Mouse (Mus musculus) natural killer cell, adult 2 months (primary cell): ENCODE results near the gene Cnpy4.

Experiments
- DNase-seq, 2 experiments: peaks; one replicate each; pipeline ENCODE4 v3.0.0; 2022; ENCODE audit warnings: low spot score in 2 of 2

The Cnpy4 gene

DNA sequence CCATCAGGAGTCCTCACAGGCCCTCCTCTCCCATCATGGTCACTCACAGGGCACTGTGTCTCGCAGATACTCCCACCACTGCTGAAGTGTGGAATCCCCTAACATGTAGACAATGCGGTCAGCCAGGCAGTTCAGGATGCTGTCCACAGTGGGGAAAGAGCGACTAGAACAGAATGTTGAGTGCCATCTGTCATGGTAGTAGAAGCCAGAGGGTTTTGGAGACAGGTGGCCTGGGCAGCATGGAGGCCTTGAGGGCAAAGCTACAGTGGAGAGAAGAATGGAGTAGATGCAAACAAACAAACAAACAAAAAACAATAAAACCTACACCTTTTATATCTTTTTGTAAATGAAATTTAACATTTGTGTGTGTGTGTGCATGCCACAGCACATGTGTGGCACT is 14.8 kb downstream of the Cnpy4 start:
- no peak for DNase-seq

DNA sequence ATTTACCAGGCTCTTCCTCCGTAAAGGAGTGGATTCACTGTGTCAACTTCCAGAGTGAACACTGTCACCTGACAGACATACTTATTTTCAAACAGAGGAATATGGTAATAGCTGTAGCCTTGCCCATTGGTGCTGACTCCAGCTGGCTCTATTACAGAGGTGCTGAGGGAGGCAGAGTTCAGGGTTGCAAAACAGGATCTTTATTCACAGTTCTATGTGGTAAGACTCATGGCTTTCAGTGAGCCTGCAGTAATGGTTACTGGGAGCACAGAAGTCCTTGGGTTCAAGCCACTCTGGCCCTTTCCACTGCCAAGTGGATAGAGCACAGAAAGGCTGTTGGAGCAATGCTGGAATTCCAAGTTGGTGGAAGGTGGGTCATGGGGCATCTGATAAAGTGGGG is 20.0 kb downstream of the Cnpy4 start:
- DNase-seq = no peak

DNA sequence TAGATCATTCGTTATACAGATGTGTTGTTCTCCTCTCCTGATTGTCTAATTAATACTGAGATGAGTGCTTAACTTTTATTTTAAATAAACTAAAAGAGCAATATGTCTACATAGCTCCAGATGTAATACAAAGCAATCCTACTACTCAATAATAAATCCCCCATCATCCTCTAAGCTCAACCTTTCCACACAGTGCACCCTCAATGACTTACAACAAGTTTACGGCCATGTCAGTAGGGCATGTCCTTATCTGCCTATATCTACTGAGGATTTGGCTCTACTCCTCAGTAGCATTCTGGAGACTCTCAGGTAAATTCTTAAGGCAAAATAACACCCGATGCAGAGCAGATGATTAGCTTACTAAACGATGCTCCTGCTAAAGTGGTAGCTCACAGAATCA is 20.6 kb downstream of the Cnpy4 start:
- DNase-seq = no peak

DNA sequence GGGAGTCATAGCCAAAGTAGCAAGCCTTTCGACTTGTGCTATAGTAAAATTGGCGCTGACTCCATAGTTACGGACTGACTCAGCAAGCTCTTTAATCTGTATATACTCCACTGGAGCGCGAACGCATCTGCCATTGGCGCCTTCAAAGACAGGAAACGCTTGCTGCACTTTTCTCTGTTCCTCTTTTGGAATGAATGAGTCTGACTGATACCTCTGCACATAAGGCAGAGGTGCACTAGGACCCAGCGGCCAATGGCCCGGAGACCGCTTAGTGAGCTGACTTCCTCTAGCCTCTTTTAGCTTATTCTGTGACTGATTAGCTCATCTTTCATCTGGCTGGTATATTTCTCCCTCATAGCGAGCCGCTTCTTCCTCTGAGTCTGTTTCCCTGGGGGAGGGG is 29.3 kb downstream of the Cnpy4 start:
- DNase-seq = peak in 1 of 2 experiments; percentile 16

DNA sequence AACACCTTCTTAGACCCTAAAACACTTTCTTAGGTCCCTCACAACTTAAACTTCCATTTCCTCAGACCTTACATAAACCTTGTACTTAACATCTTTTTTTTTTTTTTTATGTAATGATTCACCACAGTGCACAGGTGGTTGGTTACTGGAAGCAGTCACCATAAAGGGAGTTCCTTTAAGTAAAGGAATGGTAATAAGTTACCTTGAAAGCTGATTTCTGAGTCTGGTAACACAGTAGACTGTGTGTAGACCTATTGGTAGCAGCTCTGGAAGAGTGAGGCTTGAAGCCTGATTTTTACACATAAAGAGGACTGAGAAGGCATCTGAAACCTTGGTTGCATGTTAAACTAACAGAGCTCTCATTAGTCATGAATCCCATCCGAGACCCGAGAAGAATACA is 32.6 kb downstream of the Cnpy4 start:
- no peak for DNase-seq

DNA sequence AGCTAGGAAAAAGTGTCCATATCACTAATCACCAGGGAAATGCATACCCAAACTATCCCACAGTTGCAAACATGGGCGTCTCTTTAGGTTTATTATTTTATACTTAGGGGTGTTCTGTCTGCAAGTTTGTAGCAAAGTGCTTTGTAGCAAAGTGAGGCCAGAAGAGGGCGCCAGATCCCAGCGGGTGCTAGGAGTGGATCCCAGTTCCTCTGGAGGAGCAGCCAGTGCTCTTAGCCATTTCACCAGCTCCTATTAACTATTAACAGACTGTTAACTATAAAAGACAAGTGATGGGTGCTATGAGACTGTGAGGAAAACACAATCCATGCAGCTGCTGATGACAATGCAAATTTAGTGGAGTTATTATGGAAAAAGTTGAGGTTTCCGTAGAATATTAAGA is 34.8 kb downstream of the Cnpy4 start:
- DNase-seq = peak; percentile 58 to 75

DNA sequence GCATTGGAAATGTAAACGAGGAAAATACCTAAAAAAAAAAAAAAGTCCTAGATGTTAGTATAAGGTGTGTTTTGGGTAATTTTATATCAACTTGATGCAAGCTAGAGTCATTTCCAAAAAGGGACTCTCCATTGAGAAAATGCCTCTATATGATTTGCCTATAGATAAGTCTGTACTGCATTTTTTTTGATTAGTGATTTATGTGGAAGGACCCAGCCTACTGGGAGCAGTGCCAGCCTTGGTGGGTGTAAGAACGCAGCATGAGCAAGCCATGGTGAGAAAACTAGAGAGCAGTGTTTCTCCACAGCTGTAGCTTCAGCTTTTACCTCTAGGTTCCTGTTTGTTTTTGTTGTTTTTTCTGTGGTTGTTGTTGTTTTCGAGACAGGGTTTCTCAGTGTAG is 36.0 kb downstream of the Cnpy4 start:
- DNase-seq = no peak

DNA sequence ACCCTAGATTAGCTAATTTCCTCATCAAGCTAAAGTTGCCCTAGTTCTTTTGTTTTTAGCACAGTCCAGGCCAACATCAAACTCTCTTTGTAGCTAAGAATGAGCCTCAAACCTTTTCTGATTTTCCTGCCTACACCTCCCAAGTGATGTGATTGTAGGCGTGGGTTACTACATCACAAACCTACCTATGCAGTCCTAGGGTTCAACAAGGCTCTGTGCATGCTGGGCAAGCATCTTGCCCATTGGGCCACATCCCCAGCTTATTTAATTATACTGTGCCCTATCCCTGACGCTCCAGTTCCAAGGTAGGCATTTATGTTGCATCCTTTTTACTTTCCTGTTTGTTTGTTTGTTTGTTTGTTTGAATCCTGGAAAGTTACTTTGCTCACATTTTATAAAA is 38.4 kb downstream of the Cnpy4 start, which contains the start of gene Nxpe5:
Nxpe5 (plus strand) TSS at position 199 of the 400 bp plus-strand sequence.
- DNase-seq = no peak

DNA sequence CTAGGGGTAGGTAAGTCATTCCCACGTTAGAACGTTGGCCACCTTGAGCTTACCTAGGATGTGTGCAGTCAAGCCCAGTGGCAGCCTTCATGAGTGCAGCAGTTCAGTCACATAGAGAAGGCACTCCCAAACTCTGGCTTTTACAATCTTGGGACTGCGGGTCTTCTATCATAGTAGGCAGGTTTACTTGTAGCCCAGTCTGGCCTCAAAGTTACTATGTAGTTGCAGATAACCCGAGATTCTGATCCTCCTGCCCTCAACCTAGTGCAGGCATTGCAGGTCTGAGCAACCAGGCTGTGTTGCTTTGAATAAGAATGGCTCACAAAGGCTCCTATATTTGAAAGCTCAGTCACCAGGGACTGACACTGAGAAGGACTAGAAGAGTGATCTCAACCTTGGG is 39.2 kb downstream of the Cnpy4 start:
- DNase-seq = no peak

DNA sequence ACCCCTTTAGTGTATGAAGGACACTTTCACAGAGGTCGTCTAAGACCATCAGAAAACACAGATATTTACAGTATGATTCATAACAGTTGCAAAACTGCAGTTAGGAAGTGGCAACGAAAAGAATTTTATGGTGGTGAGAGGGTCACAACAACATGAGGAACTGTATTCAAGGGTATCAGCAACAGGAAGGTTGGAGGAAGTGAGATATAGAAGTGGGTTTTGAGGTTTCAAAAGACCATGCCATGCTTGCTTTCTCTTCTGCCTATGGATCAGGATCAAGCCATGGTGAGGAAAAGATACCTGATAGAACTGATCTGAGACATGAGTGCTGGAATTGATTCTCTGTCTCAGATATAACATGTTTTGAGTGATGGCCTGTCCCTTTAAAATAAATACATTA is 40.1 kb downstream of the Cnpy4 start:
- DNase-seq = no peak

DNA sequence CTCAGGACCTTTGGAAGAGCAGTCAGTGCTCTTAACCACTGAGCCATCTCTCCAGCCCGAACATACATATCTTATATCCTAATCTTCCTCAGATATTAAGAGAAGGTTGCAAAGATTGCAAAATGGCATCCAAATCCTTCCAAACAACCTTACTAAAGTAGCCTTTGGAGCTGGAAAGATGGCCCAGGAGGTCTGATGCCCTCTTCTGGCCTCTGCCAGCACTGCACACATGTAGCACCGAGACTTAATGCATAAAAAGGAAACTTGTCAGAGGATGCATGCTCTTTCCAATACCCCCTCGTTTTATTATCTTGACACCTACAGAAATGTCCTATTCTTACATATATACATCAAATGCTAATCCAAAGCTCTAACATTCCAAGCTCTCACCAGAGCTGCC is 40.7 kb downstream of the Cnpy4 start:
- peak in 1 of 2 experiments; percentile 29 for DNase-seq

DNA sequence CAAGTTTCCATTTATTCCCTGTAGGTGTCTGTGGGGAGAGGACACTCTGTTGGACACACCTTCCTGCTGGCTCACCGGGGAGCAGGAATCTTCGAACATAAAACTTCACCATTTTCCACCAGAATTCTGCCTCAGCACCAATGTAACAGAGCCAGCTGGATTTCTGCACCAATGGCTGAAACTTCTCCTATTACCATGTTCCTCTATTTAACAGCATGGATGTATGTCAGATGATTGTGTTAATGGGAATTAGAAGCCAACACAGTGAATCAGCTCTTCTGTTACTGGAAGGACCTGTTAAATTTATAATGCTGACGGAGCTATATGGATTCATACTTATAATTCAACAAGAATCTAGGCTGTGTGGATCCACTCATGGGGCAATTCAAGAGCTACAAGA is 42.2 kb downstream of the Cnpy4 start:
- DNase-seq = no peak

DNA sequence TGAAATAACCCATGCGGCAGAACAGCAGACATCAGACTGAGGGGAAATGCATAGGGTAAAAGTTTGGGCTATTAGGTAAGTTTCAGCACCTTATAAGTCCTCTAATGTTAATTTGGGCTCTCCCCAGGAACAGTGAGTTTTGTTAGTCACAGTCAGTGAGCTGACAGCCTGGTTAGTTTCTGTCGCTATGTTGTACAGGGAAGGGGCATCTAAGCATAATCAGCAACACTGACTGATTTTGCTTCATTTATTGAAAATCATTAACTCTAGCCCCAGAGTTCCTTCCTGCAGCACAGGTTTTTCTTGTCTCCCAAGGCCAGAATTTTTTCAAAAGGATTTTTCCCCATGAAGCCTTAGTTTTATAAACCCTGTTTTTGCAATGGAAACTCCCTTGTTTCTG is 46.5 kb downstream of the Cnpy4 start:
- DNase-seq = no peak

DNA sequence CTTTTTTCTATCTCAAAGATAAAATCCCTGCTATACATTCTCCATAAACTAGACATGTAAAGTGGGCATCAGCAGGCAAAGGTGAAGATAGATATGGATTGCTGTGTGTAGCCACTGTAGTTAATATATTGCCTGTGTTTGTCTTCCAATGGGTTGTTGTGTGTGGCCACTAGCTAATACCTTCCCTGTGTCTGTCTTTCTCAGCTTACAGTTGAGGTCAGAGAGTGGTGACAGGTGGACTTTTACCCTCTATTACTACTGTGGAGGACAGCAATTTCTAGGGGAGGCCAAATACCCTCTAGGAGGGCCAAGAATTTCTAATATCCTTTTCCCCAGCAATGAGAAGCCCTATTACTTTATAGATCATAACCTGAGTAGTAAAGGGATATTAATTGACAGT is 46.9 kb downstream of the Cnpy4 start:
- DNase-seq = no peak

DNA sequence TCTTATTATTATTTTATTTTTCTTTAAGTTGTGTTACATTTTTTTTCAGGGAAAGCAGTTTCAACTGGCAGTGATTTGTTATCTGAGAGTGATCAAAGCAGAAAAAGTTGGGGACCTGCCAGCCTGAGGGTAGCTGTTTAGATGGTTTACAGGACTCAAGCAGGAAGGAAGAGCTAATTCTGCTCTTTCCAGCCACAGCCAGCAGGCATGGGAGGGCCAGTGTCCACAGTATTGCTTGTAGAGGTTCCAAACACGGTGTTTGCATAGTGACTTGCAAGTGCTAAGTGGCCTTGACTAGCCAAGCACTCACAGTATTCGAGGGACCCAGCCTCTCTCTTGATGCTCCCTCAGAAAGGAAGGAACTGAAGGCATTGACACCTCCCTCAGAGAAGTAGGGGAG is 54.2 kb downstream of the Cnpy4 start:
- DNase-seq = no peak
